Mouse (Mus musculus): ENCODE results near the gene Cfap54.

Cfap54 gene

GRCm38 (mm10) chr10:93098211-93098805 is 16.9 kb upstream of the Cfap54 start:
- DNase-seq (ENCODE audit: extremely low read depth, low read depth, low spot score), result no peak

DNA sequence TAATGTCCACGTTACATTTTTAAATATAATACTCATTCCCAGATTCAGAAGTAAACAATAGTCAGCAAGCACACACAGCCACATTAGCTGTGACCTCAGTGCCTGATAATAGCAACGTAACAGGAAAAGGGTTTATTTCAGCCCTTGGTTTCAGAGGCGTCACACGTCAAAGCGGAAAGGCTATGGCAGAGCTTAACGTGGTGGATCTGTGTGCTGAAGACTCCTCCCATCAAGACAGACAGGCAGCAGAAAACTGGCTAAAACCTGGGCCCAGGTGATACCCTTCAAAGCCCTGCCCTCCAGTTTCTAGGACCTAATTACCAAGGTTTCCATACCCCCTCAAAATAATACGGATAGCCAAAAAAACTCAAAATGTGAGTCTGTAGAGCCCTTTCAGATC is 16.0 kb upstream of the Cfap54 start:
- no peak for DNase-seq (ENCODE audit: extremely low read depth, low read depth, low spot score)

DNA sequence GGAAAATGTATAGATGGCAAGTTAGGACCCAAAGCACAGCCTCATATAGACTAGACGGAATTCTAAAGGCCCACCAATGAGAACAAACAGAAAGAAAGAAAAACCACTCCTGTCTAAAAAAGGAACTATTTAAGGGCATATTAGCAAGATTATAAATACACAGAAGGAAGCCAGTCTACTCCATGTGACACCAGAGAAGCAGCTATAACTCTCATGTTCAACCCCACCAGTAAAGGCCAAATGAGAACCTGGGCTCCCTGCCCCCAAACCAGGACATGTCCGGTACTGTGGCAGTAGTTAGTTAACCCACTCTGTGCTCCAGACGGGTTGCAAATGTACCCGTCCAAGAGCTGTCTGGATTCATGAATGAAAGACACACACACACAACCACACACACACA is 14.4 kb upstream of the Cfap54 start:
- DNase-seq (ENCODE audit: extremely low read depth, low read depth, low spot score), result no peak

DNA sequence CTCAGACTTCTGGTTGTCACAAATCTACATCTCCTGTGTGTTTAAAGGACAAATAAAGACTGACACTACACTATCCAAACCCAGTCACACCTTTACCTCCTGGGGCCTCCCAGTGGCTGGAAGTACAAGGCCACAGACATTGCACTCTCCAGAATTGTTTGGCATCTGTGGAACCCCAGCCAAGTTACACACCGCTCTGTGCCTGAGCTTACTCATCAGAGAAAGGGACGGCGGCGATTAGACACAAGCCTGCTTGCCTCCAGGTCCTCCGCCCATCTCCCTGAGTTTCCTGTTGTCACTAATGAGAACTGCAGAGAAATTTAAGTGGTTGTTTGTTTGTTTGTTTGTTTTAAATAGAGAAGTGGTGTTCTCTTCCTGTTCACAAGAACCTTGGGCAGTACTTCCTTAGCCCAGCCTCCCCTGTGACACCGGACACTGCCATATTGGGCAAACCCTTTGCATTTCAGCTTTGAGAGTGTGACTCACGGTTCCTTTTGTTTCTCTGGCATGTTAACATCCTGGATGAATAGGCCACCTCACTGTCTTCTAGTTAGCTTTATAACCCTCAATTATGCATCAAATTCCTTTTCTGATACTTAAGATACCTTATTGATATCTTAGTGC is 13.7 kb upstream of the Cfap54 start:
- DNase-seq (ENCODE audit: extremely low read depth, low read depth, low spot score), result no peak

DNA sequence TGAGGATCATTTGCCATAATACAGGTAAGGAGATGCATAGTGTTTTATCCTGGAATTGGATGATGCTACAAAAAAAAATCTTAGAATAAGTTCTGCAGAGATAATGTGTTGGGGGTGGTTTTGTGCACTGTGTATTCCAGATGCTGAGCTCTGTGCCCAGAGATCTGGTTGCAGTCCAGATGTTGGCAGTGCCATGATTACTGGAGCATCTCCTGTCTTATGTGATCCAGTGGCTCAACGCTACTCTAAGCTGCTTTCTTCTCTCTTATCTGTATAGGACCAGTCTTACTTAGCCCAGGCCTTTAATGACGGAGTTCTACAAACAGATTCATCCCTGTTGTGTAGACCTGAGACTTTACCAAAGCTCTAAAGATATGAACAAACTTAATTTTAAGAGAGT is 10.5 kb upstream of the Cfap54 start:
- no peak for DNase-seq (ENCODE audit: extremely low read depth, low read depth, low spot score)

DNA sequence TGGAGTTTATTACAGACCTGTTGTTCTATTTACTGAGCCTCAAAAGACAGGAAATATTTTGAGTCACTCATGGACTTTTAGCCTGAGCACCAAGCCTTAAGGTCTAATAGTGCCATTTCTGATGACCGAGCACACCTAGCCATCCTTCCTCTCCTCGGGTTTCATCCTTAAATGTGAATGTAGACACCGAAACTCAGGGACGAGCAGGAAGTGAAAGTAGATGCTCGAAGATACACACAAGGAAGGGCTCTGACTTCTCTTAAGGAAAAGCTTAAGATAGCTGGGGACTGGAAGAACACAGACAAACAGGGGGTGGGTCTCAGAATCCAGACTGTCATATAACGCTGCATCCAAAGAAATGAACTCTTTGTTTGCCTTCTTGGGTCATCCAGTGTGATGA is 8.8 kb upstream of the Cfap54 start:
- no peak for DNase-seq (ENCODE audit: extremely low read depth, low read depth, low spot score)

DNA sequence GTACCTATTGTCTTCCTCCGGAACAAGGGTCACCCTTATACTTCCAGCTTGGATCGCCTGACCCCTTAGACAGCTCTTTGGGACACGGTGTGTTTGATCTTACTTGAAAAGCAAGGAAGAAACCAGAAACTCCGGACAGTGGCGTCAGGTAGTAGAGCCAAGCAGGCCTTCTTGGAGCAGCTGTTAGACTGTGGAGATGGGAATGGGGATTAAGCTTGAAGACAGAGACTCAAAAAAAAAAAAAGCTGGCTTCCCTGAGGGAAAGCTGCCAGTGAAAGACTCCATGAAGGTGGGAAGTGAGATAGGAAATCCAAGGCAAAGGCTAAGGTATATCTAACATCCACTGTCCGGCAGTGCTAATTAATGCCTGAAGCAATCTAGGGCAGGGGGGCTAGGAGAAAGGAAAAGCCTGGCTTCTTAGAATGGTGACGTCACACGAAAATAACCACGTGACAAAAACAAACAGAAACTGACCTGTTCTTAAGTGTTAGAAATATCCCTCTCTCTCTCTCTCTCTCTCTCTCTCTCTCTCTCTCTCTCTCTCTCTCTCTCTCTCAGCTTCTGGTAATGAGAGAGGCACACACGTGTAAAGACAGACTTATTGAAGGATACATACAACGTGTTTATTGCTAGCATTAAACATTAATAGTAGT is 7.1 kb upstream of the Cfap54 start:
- no peak for DNase-seq (ENCODE audit: extremely low read depth, low read depth, low spot score)

DNA sequence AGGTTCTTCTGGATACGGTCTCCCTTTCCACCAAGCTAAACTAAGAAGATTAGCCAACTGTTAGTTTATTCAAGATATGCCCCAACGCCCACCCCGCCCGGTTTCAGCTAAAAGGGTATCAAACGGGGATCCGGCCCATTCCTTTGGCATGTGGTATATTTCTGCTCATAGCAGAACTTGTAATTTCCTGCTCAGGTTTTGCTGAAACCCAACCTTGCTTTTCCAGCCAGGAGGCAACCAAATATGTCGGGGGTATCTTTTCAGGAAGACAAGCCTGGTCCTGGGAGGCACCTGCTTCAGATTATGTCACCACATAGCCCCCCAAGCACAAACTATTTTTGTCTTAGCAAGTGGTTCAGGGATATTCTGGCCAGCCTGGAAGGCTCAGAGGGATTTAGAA is 6.1 kb upstream of the Cfap54 start:
- no peak for DNase-seq (ENCODE audit: extremely low read depth, low read depth, low spot score)

DNA sequence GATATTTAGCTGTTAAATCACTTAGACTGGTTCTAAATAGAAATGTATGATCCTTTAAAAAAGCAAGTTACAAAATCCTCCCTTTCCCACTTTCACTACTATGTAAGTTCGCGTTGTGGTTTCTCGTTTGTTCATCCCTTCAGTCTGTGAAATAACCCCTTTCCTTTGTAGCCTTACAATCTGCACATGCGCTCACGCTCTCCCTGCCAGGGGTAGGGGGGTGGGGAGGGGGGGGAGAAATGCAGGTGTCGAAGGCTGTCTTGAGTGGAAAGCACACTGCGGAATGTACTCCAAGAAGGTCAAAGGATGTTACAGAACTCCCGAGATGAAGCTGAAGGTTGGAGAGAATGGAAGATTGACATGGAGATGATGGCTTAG is 2.5 kb upstream of the Cfap54 start:
- DNase-seq (ENCODE audit: extremely low read depth, low read depth, low spot score), result no peak

DNA sequence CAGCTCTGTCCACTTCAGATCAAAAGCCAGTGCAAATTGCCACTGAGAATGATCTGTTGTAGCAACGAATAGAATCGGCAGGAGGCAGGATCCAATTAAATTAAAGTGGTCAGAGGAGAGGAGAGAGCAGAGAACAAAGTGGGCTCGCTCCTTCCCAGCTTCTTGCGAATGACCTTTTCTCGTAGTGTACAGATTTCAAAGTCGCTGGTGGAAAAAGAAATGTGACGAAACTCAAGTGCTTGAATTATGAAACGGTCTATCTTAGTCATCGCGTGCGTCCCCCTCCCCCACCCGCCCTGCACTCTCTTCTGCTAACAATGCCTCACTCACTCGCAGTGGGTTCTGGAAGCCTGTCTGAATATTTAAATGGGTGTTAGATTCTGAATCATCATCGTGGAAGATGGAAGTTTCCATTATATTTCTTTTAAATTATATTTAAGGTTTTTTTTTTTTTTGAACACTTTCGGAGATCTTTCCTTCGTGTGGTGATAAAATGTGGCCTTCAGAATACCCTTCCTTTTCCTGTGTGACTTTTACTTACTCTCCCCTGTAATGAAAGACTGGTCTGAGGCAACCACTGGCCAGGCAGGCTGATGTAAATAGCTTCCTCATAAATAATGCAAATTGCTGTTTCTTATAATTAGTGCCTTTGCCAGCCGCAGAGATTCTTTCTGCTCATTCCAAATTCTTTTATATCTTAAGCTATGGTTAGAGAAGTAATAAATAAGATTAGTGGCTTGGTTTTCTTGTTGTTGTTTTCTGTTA is 2.0 kb upstream of the Cfap54 start:
- no peak for DNase-seq (ENCODE audit: extremely low read depth, low read depth, low spot score)

GRCm38 (mm10) chr10:93079486-93079885 is 1.9 kb downstream of the Cfap54 start:
- DNase-seq (ENCODE audit: extremely low read depth, low read depth, low spot score), result no peak

GRCm38 (mm10) chr10:93077935-93078479 is 3.4 kb downstream of the Cfap54 start:
- DNase-seq (ENCODE audit: extremely low read depth, low read depth, low spot score), result no peak

GRCm38 (mm10) chr10:93076376-93076775 is 5.0 kb downstream of the Cfap54 start:
- no peak for DNase-seq (ENCODE audit: extremely low read depth, low read depth, low spot score)

- DNase-seq (ENCODE audit: extremely low read depth, low read depth, low spot score), result no peak
Measured at GRCm38 (mm10) chr10:93075856-93076255, 5.6 kb downstream of the Cfap54 start.

GRCm38 (mm10) chr10:93072769-93073168 is 8.6 kb downstream of the Cfap54 start:
- no peak for DNase-seq (ENCODE audit: extremely low read depth, low read depth, low spot score)

DNA sequence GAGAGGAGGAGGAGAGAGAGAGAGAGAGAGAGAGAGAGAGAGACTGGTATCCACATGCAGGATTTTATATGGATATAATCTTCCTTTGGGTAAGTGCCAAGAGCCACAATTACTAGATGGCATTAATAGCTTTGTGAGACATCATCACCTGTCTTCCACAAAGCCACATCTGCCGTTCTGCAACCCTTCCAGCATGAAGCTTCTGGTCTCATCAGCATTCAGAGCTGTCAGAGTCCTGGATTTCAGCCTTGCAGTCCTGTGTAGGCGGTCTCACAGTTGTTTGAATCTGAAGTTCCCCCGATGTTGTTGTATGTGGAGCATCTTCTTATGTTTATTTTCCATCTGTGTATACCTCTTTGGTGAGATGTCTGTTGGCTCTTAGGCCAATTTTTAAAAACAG is 9.7 kb downstream of the Cfap54 start:
- no peak for DNase-seq (ENCODE audit: extremely low read depth, low read depth, low spot score)

DNA sequence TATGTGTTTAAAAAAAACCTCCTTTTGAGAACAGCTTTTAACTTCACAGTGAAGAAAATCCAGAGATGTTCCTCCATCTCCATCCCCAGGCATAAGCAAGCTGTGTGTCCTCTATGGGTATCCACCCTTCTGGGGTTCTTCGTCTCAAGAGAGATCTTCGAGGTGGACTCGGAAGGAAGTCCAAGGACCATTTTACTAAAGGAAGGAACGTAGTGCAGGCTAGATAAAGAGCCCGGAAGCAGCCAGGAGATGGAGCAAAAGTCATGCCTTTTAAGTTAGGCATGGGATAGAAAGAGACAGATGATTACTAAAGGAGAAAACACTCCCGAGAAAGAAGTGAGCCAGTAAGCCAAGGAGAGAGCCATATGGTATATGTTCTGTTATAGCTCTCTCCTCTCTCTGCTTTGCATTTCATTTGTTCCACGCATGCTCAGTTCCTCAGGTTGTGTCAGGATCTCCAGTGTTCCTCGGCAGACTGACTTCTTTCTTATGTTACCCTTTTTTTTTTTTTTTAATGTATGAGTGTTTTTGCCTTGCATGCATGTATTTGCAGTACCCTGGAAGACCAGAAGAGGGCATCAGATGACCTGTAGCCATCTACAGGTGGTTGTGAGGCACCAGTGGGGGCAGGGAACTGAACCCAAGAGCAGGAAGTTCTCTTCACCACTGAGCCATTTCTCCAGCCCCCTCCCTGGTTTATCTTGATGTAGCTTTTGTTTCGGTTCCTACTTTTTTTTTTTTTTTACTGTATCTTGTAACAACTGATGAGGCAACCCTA is 11.1 kb downstream of the Cfap54 start:
- no peak for DNase-seq (ENCODE audit: extremely low read depth, low read depth, low spot score)

- DNase-seq (ENCODE audit: extremely low read depth, low read depth, low spot score), result no peak
Measured at GRCm38 (mm10) chr10:93069721-93070120, 11.7 kb downstream of the Cfap54 start.

GRCm38 (mm10) chr10:93069041-93069679 is 12.3 kb downstream of the Cfap54 start:
- no peak for DNase-seq (ENCODE audit: extremely low read depth, low read depth, low spot score)

DNA sequence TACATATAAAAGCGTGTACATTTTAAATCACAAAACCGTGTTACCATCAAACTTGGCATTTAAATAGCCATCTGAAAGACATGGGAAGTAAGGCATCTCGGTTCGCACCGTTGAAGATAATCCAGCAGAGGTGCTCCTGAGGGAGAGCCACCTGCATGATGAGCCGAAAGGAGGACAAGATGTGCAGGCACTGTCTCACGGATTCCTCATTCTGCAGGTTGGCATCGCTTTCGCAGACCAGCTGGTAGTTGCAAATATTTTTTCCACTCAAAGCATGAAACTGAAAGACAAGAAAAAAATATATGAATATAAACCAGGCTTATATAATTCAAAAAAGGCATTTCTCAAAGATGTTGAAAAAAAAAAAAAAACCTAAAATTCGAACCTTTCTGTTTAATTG is 16.4 kb downstream of the Cfap54 start:
- DNase-seq (ENCODE audit: extremely low read depth, low read depth, low spot score), result no peak
